Mouse (Mus musculus): ENCODE measurements around the gene Nisch. TPM values are rescaled to one million over a fixed set of nuclear protein-coding genes. Genes with fewer than 3 reads are reported as not detected.

Nisch gene
- total and polyA plus RNA-seq, 2 experiments from 2014 or later, result 243 to 419 TPM

- H3K4me1 ChIP-seq (ENCODE audit: insufficient read depth, low read length), result peaks cover 15% of the 10 kb centered on the region
- DNase-seq (ENCODE audit: low spot score) (no peak), ATAC-seq (no peak)
- no peak overlapping the region for H3K9ac ChIP-seq (replicated peaks; ENCODE audit: low read length)
- H3K9me3 ChIP-seq (ENCODE audit: low read length), result no peaks in the 10 kb centered on the region
- WGBS, result 74% methylated on average over 9 of the region's 9 CpGs
- H3K4me2 ChIP-seq (ENCODE audit: low read depth, low read length), result no peak overlapping the region
- no peaks in the 10 kb centered on the region for H3K27me3 ChIP-seq (ENCODE audit: insufficient read depth, low read length)
- H3K27ac ChIP-seq, result 0 out of 2 replicates have a peak overlapping the region, but pooled peaks have one; percentile 26
- TF ChIP-seq CTCF (IDR thresholded peaks at IDR 0.05; ENCODE audit: low read depth), result no peak
- no peak overlapping the region for H3K4me3 ChIP-seq (ENCODE audit: low read length)
- H3K36me3 ChIP-seq (ENCODE audit: insufficient read depth, low read length), result no peaks in the 10 kb centered on the region
Observed at GRCm38 (mm10) chr14:31125106-31126075, 91.4 kb downstream of the Nisch start.

Other genes starting within 250 kb of the Nisch start
- gene Glt8d1, start 215.5 kb downstream of the Nisch start, total RNA-seq (2014; rRNA removed), result 34.2 and 42.1 TPM in 2 replicates
- 43.2 and 47.3 TPM in 2 replicates for gene Glt8d1, start 215.5 kb downstream of the Nisch start, polyA plus RNA-seq (2015; fragmentation: Nextera tagmentation; extraction: Ambion mirVana)
- gene Spcs1, start 215.3 kb downstream of the Nisch start, total RNA-seq (2014; rRNA removed), result 226 and 285 TPM in 2 replicates
- 426 and 442 TPM in 2 replicates for gene Spcs1, start 215.3 kb downstream of the Nisch start, polyA plus RNA-seq (2015; fragmentation: Nextera tagmentation; extraction: Ambion mirVana)
- 43.2 and 43.4 TPM in 2 replicates for gene Pbrm1, start 197.8 kb downstream of the Nisch start, total RNA-seq (2014; rRNA removed)
- 80.2 and 83.8 TPM in 2 replicates for gene Pbrm1, start 197.8 kb downstream of the Nisch start, polyA plus RNA-seq (2015; fragmentation: Nextera tagmentation; extraction: Ambion mirVana)
- gene Gnl3, start 197.8 kb downstream of the Nisch start, total RNA-seq (2014; rRNA removed), result 26.6 and 28.4 TPM in 2 replicates
- 63.9 and 66.3 TPM in 2 replicates for gene Gnl3, start 197.8 kb downstream of the Nisch start, polyA plus RNA-seq (2015; fragmentation: Nextera tagmentation; extraction: Ambion mirVana)
- 0.93 and 5.0 TPM in 2 replicates for gene Smim4, start 88.0 kb downstream of the Nisch start, total RNA-seq (2014; rRNA removed)
- gene Smim4, start 88.0 kb downstream of the Nisch start, polyA plus RNA-seq (2015; fragmentation: Nextera tagmentation; extraction: Ambion mirVana), result 59.5 and 64.8 TPM in 2 replicates
- 209 and 236 TPM in 2 replicates for gene Nt5dc2, start 85.9 kb downstream of the Nisch start, total RNA-seq (2014; rRNA removed)
- gene Nt5dc2, start 85.9 kb downstream of the Nisch start, polyA plus RNA-seq (2015; fragmentation: Nextera tagmentation; extraction: Ambion mirVana), result 203 and 204 TPM in 2 replicates
- gene Stab1, start 48.3 kb downstream of the Nisch start, total RNA-seq (2014; rRNA removed), result 31.2 and 35.4 TPM in 2 replicates
- 10.5 and 11.5 TPM in 2 replicates for gene Stab1, start 48.3 kb downstream of the Nisch start, polyA plus RNA-seq (2015; fragmentation: Nextera tagmentation; extraction: Ambion mirVana)
- 0.68 and 1.6 TPM in 2 replicates for gene Tnnc1, start 8.6 kb downstream of the Nisch start, total RNA-seq (2014; rRNA removed)
- gene Tnnc1, start 8.6 kb downstream of the Nisch start, polyA plus RNA-seq (2015; fragmentation: Nextera tagmentation; extraction: Ambion mirVana), result 2.9 and 3.0 TPM in 2 replicates
- gene Sema3g, start 914 bp upstream of the Nisch start, total RNA-seq (2014; rRNA removed), result 2.9 and 4.9 TPM in 2 replicates
- gene Sema3g, start 914 bp upstream of the Nisch start, polyA plus RNA-seq (2015; fragmentation: Nextera tagmentation; extraction: Ambion mirVana), result 0.33 and 0.38 TPM in 2 replicates
- gene Phf7, start 34.4 kb upstream of the Nisch start, total RNA-seq (2014; rRNA removed), result 4.1 and 5.3 TPM in 2 replicates
- 8.8 and 11.0 TPM in 2 replicates for gene Phf7, start 34.4 kb upstream of the Nisch start, polyA plus RNA-seq (2015; fragmentation: Nextera tagmentation; extraction: Ambion mirVana)
- 119 and 136 TPM in 2 replicates for gene Bap1, start 34.5 kb upstream of the Nisch start, total RNA-seq (2014; rRNA removed)
- gene Bap1, start 34.5 kb upstream of the Nisch start, polyA plus RNA-seq (2015; fragmentation: Nextera tagmentation; extraction: Ambion mirVana), result 101 and 104 TPM in 2 replicates
- gene Dnah1, start 107.0 kb upstream of the Nisch start, total RNA-seq (2014; rRNA removed), result 5.1 and 9.9 TPM in 2 replicates
- 2.1 and 2.6 TPM in 2 replicates for gene Dnah1, start 107.0 kb upstream of the Nisch start, polyA plus RNA-seq (2015; fragmentation: Nextera tagmentation; extraction: Ambion mirVana)
- gene Capn7, start 119.7 kb upstream of the Nisch start, total RNA-seq (2014; rRNA removed), result 46.8 and 48.2 TPM in 2 replicates
- 50.4 and 50.5 TPM in 2 replicates for gene Capn7, start 119.7 kb upstream of the Nisch start, polyA plus RNA-seq (2015; fragmentation: Nextera tagmentation; extraction: Ambion mirVana)
- 41.6 and 53.9 TPM in 2 replicates for gene Sh3bp5, start 219.1 kb upstream of the Nisch start, total RNA-seq (2014; rRNA removed)
- gene Sh3bp5, start 219.1 kb upstream of the Nisch start, polyA plus RNA-seq (2015; fragmentation: Nextera tagmentation; extraction: Ambion mirVana), result 127 and 149 TPM in 2 replicates